Mouse (Mus musculus) adrenal gland, postnatal 0 days (tissue): ENCODE measurements around the gene Yrdc. TPM values are rescaled to one million over a fixed set of nuclear protein-coding genes. Genes with fewer than 3 reads are reported as not detected.

Source experiments
- polyA plus RNA-seq: library from polyadenylated mRNA; unstranded; fragments of >200 nt; fragmentation: Nextera tagmentation; extraction: Ambion mirVana; gene quantifications from 2 replicates; pipeline ENCODE4 v1.2.1, GENCODE M21; 2015

Gene Yrdc
- 36.0 and 54.0 TPM in 2 replicates for polyA plus RNA-seq

DNA sequence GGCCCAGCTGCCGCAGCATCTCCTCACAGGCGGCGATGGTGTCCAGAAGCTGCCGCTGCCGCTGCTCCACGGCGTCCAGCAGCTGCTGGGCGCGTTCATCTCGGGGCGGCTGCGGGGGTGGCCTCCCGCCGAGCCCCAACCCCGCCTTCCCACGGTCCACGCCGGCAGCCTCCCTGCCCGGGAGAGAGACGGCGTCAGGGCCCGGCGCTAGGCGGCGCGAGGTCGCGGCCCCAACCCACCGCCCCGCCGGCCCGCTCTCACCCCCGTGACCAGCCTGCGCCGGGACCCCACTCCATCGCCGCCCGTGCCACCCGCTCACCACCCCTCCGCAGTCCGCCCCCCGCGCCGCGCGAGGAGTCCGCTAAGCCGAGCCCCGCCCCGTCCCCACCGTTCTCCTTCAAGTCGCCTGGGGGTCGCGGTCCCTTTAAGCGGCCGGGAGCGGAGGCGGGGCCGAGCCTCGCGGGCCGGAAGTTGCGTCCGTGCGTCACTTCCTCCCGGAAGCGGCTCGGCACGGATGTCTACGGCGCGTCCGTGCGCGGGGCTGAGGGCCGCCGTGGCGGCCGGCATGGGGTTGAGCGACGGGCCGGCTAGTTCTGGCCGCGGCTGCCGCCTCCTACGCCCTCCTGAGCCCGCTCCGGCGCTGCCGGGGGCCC, at the start of gene Yrdc:
TSS of gene Yrdc (plus strand) at position 419 of the 653 bp plus-strand sequence.

DNA sequence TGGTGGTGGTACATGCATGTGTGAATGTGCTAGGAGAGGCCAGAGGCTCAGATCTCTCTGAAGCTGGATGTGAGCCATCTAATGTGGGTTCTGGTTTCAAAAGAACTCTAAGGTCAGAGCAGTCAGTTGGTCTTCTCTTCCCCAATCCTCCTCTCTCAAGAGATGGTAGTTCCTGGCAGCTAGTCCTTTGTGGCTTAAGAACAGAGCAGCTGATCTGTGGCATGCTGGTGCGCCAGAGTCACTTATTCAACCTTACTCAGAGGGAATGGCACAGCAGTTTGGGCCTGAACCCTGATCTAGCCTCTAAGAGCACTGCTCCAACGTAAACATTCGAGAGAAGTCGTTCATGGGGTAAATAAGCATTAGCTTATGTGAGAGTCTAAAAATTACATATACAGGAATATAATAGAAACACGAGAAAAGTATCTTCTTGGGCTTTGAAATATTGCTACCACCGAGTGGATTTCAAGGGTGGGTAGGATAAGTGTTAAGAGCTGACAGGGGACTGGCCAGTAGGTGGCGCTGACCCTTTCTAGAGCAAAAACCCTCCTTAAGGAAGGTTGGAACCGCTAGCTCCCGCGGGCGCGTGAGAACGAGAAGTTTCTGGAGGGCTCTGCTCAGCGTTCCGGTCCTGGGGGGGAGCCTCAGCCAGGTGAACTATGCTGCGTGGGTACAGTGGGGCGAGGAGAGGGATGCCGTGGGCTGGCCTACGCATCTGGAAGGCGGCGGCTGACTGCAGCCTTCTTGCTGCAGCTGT, 48.7 kb upstream of the Yrdc start, which contains the start of gene Mtf1:
TSS of gene Mtf1 (plus strand) at position 553 of the 757 bp plus-strand sequence.

GRCm38 (mm10) chr4:124850933-124851658, 617 bp downstream of the Yrdc start, which contains the start of gene 1110065P20Rik:
1110065P20Rik (minus strand) TSS chr4:124851196.

GRCm38 (mm10) chr4:124861283-124862188, 11.1 kb downstream of the Yrdc start, which contains the start of gene Maneal:
Maneal (minus strand) TSS chr4:124862171.

DNA sequence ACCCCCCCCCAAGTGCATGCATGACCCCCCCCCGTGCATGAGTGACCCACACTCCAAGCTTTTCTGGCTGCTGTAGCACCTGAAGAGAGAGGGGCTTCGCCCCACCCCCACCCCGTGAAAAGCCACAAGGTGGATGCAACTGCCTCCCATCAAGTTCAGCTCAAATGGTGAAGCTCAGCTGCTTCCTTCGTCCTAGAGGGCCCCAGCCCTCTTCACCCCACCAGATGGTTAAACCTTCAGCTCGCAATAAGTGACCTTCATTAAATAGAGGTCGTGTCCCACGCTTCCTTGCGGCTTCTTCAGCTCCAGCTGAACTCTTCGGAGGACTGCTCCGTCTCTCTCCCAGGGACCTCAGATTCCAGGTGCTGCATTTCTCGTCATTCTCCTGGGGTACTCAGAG, 30.1 kb downstream of the Yrdc start, which contains the start of gene Epha10:
TSS of gene Epha10 (plus strand) at position 301 of the 400 bp plus-strand sequence.

Other genes with a start within 250 kb of the Yrdc start
- gene 3100002H09Rik, start 239.9 kb upstream of the Yrdc start, polyA plus RNA-seq = not detected in 2 replicates
- gene Pou3f1, start 193.9 kb upstream of the Yrdc start, polyA plus RNA-seq = 0.28 and 0.30 TPM in 2 replicates
- 48.7 and 66.3 TPM in 2 replicates for gene Utp11, start 157.1 kb upstream of the Yrdc start, polyA plus RNA-seq
- 4.2 and 6.0 TPM in 2 replicates for gene Fhl3, start 150.0 kb upstream of the Yrdc start, polyA plus RNA-seq
- 67.3 and 84.7 TPM in 2 replicates for gene Sf3a3, start 135.9 kb upstream of the Yrdc start, polyA plus RNA-seq
- gene Inpp5b, start 108.8 kb upstream of the Yrdc start, polyA plus RNA-seq = 16.0 and 21.1 TPM in 2 replicates
- 13.1 and 13.8 TPM in 2 replicates for gene Mtf1, start 48.6 kb upstream of the Yrdc start, polyA plus RNA-seq
- 131 and 184 TPM in 2 replicates for gene 1110065P20Rik, start 517 bp downstream of the Yrdc start, polyA plus RNA-seq
- gene Maneal, start 11.5 kb downstream of the Yrdc start, polyA plus RNA-seq = 2.0 and 2.7 TPM in 2 replicates
- gene Epha10, start 30.2 kb downstream of the Yrdc start, polyA plus RNA-seq = 2.4 and 2.8 TPM in 2 replicates
- 5.8 and 6.1 TPM in 2 replicates for gene 9930104L06Rik, start 86.4 kb downstream of the Yrdc start, polyA plus RNA-seq
- 22.9 and 31.7 TPM in 2 replicates for gene Cdca8, start 88.6 kb downstream of the Yrdc start, polyA plus RNA-seq
- gene Rspo1, start 135.8 kb downstream of the Yrdc start, polyA plus RNA-seq = 21.7 and 38.0 TPM in 2 replicates
- 55.1 and 67.1 TPM in 2 replicates for gene Gnl2, start 165.9 kb downstream of the Yrdc start, polyA plus RNA-seq
- 0.09 TPM in 1 of 2 replicates, not detected in the other for gene Dnali1, start 215.0 kb downstream of the Yrdc start, polyA plus RNA-seq
- 17.9 and 20.8 TPM in 2 replicates for gene Snip1, start 216.0 kb downstream of the Yrdc start, polyA plus RNA-seq
- gene Meaf6, start 234.5 kb downstream of the Yrdc start, polyA plus RNA-seq = 40.7 and 46.9 TPM in 2 replicates